Mouse (Mus musculus) liver (tissue): Measurements from ENCODE around the gene Rnf216.
"Not testable (repeated sequence)": the region's sequence is repeated elsewhere in the genome, so short reads cannot be mapped to it uniquely, and the experiment has no call there.

ENCODE experiments used
- DNase-seq: peaks from one replicate; pipeline ENCODE4 v3.0.0-alpha.2; 2020; ENCODE audit warnings: mixed read lengths

Rnf216 gene

GRCm38 (mm10) chr5:143112281-143113246 lies at the start of gene Rnf216:
TSS of gene Rnf216 (minus strand) at chr5:143112994.
- peak; percentile 93 for DNase-seq

GRCm38 (mm10) chr5:143155534-143155933 lies 42.7 kb upstream of the Rnf216 start:
- no peak for DNase-seq

- DNase-seq, result no peak
Measured at GRCm38 (mm10) chr5:143153756-143154155, 41.0 kb upstream of the Rnf216 start.

GRCm38 (mm10) chr5:143150044-143150443 lies 37.2 kb upstream of the Rnf216 start:
- DNase-seq, result no peak

GRCm38 (mm10) chr5:143149536-143149935 lies 36.7 kb upstream of the Rnf216 start:
- DNase-seq, result no peak

- no peak for DNase-seq
Measured at GRCm38 (mm10) chr5:143148661-143149060, 35.9 kb upstream of the Rnf216 start.

GRCm38 (mm10) chr5:143147481-143147880 lies 34.7 kb upstream of the Rnf216 start, which contains the start of gene Olfr718-ps1:
TSS of gene Olfr718-ps1 (minus strand) at chr5:143147581.
- DNase-seq, result no peak

GRCm38 (mm10) chr5:143137580-143137979 lies 24.8 kb upstream of the Rnf216 start:
- peak; percentile 10 for DNase-seq

- peak; percentile 72 for DNase-seq
Measured at GRCm38 (mm10) chr5:143135042-143135441, 22.2 kb upstream of the Rnf216 start.

GRCm38 (mm10) chr5:143134216-143135010 lies 21.6 kb upstream of the Rnf216 start:
- not testable (repeated sequence) for DNase-seq

GRCm38 (mm10) chr5:143132935-143133514 lies 20.2 kb upstream of the Rnf216 start:
- no peak for DNase-seq

- DNase-seq, result peak; percentile 58
Measured at GRCm38 (mm10) chr5:143130342-143130741, 17.5 kb upstream of the Rnf216 start.

- DNase-seq, result no peak
Measured at GRCm38 (mm10) chr5:143129101-143129500, 16.3 kb upstream of the Rnf216 start.

GRCm38 (mm10) chr5:143127837-143128236 lies 15.0 kb upstream of the Rnf216 start:
- no peak for DNase-seq

GRCm38 (mm10) chr5:143126908-143127307 lies 14.1 kb upstream of the Rnf216 start:
- no peak for DNase-seq

GRCm38 (mm10) chr5:143126089-143126488 lies 13.3 kb upstream of the Rnf216 start:
- DNase-seq, result no peak

GRCm38 (mm10) chr5:143125601-143126000 lies 12.8 kb upstream of the Rnf216 start:
- no peak for DNase-seq

- DNase-seq, result no peak
Measured at GRCm38 (mm10) chr5:143124805-143125378, 12.1 kb upstream of the Rnf216 start.

- DNase-seq, result no peak
Measured at GRCm38 (mm10) chr5:143122673-143123072, 9.9 kb upstream of the Rnf216 start.

- no peak for DNase-seq
Measured at GRCm38 (mm10) chr5:143122125-143122524, 9.3 kb upstream of the Rnf216 start.

GRCm38 (mm10) chr5:143106842-143107241 lies 6.0 kb downstream of the Rnf216 start:
- no peak for DNase-seq

GRCm38 (mm10) chr5:143103231-143103630 lies 9.6 kb downstream of the Rnf216 start:
- DNase-seq, result no peak

GRCm38 (mm10) chr5:143101626-143102025 lies 11.2 kb downstream of the Rnf216 start:
- DNase-seq, result no peak
